Mouse (Mus musculus) gastrocnemius, postnatal 36 days (tissue): Measurements from ENCODE around the gene Shld2. TPM values are rescaled to one million over a fixed set of nuclear protein-coding genes. Genes with fewer than 3 reads are reported as not detected.

ENCODE experiments used
- DNase-seq, 2 experiments: peaks; one replicate each; pipeline ENCODE4 v3.0.0; 2022
- intact Hi-C: fragments of 180-260 bp; cut with DNase I; formaldehyde crosslinking; loops from one replicate; pipeline ENCODE4 v1.15.1; 2025
- total RNA-seq, 2 experiments: library from RNA; stranded (reverse); gene quantifications; 2 replicates each; pipeline ENCODE4 v1.2.3; 2021

Gene Shld2
- total RNA-seq, 2 experiments from 2014 or later: 9.5 to 10.6 TPM

- intact Hi-C loops: no loop called here
- DNase-seq: no peak
Measured at GRCm38 (mm10) chr14:34228830-34229506, 81.3 kb downstream of the Shld2 start.

- intact Hi-C loops: no loop called here
- DNase-seq: no peak
Measured at GRCm38 (mm10) chr14:34227981-34228380, 82.3 kb downstream of the Shld2 start.

GRCm38 (mm10) chr14:34226566-34226965 lies 83.7 kb downstream of the Shld2 start:
- intact Hi-C loops: no loop called here
- no peak for DNase-seq

- intact Hi-C loops: no loop called here
Measured at GRCm38 (mm10) chr14:34225986-34226385, 84.3 kb downstream of the Shld2 start.

GRCm38 (mm10) chr14:34223362-34223898 lies 86.9 kb downstream of the Shld2 start:
- intact Hi-C loops: no loop called here
- DNase-seq: no peak

More at GRCm38 (mm10) chr14:34225986-34226385, 84.3 kb downstream of the Shld2 start:
- DNase-seq: no peak

- DNase-seq: no peak
- intact Hi-C loops: no loop called here
Measured at GRCm38 (mm10) chr14:34221416-34222077, 88.7 kb downstream of the Shld2 start.

GRCm38 (mm10) chr14:34220426-34220825 lies 89.9 kb downstream of the Shld2 start:
- intact Hi-C loops: no loop called here
- no peak for DNase-seq

GRCm38 (mm10) chr14:34219786-34220198 lies 90.5 kb downstream of the Shld2 start:
- intact Hi-C loops: no loop called here
- no peak for DNase-seq

- no peak for DNase-seq
- intact Hi-C loops: no loop called here
Measured at GRCm38 (mm10) chr14:34219295-34219694, 91.0 kb downstream of the Shld2 start, which contains the start of gene Syt15. Gene Syt15, plus strand, starts transcription at chr14:34219595.

GRCm38 (mm10) chr14:34215451-34216127 lies 94.7 kb downstream of the Shld2 start:
- no peak for DNase-seq
- intact Hi-C loops: no loop called here

GRCm38 (mm10) chr14:34209942-34210341 lies 100.4 kb downstream of the Shld2 start:
- no peak for DNase-seq
- intact Hi-C loops: loop anchor here (5.0 kb wide), 2 partner anchors 103 to 128 kb away; no protein-coding TSS in a partner anchor

GRCm38 (mm10) chr14:34209080-34209479 lies 101.2 kb downstream of the Shld2 start:
- intact Hi-C loops: loop anchor here (5.0 kb wide), 1 partner anchor 127 kb away; no protein-coding TSS in a partner anchor
- DNase-seq: no peak

- intact Hi-C loops: loop anchor here (5.0 kb wide), 1 partner anchor 126 kb away; no protein-coding TSS in a partner anchor
Measured at GRCm38 (mm10) chr14:34208651-34209050, 101.6 kb downstream of the Shld2 start.

GRCm38 (mm10) chr14:34207996-34208395 lies 102.3 kb downstream of the Shld2 start:
- no peak for DNase-seq
- intact Hi-C loops: loop anchor here (5.0 kb wide), 1 partner anchor 126 kb away; no protein-coding TSS in a partner anchor

More at GRCm38 (mm10) chr14:34208651-34209050, 101.6 kb downstream of the Shld2 start:
- no peak for DNase-seq

- no peak for DNase-seq
Measured at GRCm38 (mm10) chr14:34201231-34202035, 108.9 kb downstream of the Shld2 start, which contains the start of gene Gprin2. Gene Gprin2, minus strand, starts transcription at chr14:34201653.

GRCm38 (mm10) chr14:34200738-34201230 lies 109.5 kb downstream of the Shld2 start:
- intact Hi-C loops: no loop called here
- DNase-seq: no peak

More at GRCm38 (mm10) chr14:34201231-34202035, 108.9 kb downstream of the Shld2 start, which contains the start of gene Gprin2:
- intact Hi-C loops: no loop called here

- intact Hi-C loops: no loop called here
- no peak for DNase-seq
Measured at GRCm38 (mm10) chr14:34196706-34197105, 113.6 kb downstream of the Shld2 start.

GRCm38 (mm10) chr14:34195466-34195865 lies 114.8 kb downstream of the Shld2 start:
- intact Hi-C loops: no loop called here
- no peak for DNase-seq

- no peak for DNase-seq
- intact Hi-C loops: no loop called here
Measured at GRCm38 (mm10) chr14:34193879-34194278, 116.4 kb downstream of the Shld2 start.

- no peak for DNase-seq
- intact Hi-C loops: no loop called here
Measured at GRCm38 (mm10) chr14:34190361-34190760, 119.9 kb downstream of the Shld2 start.
